24 mouse cellular contexts compared by ENCODE assay signal in the genomic region with DNA sequence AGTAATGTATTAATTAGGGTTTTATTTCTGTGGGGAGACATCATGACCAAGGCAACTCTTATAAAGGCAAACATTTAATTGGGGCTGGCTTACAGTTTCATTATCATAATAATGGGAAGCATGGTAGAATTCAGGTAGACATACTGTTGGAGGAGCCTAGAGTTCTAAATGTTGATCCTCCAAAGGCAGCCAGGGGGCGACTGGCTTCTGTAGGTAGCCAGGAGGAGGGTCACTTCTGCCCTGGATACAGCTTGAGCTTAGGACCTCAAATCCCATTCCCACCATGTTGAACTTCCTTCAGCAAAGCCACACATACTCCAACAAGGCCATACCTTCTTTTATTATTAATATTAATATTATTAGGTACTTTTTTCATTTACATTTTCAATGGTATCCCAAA.
A peak's percentile ranks its signal among the peaks of the same experiment; 100 is the strongest.
DNase-seq lines count a peak whose midpoint lies in the region; ATAC-seq and TF ChIP-seq lines count a peak whose summit lies in the region.
"Had no signal": no experiment of that assay in that cellular context is flagged by ENCODE, and none has a peak within 500 bp of the region (broad histone marks: within the 10 kb centered on the region; RNA-seq: fewer than 3 reads in every experiment).

No protein-coding gene starts in this region.

- no peaks in the 10 kb centered on the region for H3K9me3 ChIP-seq in kidney, postnatal 0 days (replicated peaks; ENCODE audit: low read length)
- no peaks in the 10 kb centered on the region for H3K9me3 ChIP-seq in E14TG2a.4 (ENCODE audit: low read length)
- H3K9me3 ChIP-seq in neural tube, embryonic 15.5 days (replicated peaks), result no peaks in the 10 kb centered on the region
- H3K9me3 ChIP-seq: forebrain, embryonic 13.5 days; heart, embryonic 15.5 days; hindbrain, embryonic 13.5 days; limb, embryonic 13.5 days; liver, embryonic 13.5 days; neural tube, embryonic 12.5 days had no signal

- no peak overlapping the region for H3K4me2 ChIP-seq in kidney, postnatal 0 days (ENCODE audit: low read length)
- H3K4me2 ChIP-seq in neural tube, embryonic 15.5 days, result no peak overlapping the region
- H3K4me2 ChIP-seq: forebrain, embryonic 13.5 days; heart, embryonic 15.5 days; hindbrain, embryonic 13.5 days; limb, embryonic 13.5 days; liver, embryonic 13.5 days; neural tube, embryonic 12.5 days had no signal

- ATAC-seq in kidney, postnatal 0 days (replicated peaks; ENCODE audit: low FRiP score, low read depth), result no peak
- ATAC-seq in neural tube, embryonic 15.5 days (ENCODE audit: low FRiP score), result no peak
- ATAC-seq: forebrain, embryonic 13.5 days had no signal

- no peaks in the 10 kb centered on the region for H3K4me1 ChIP-seq in kidney, postnatal 0 days (replicated peaks; ENCODE audit: insufficient read depth, low read length)
- no peaks in the 10 kb centered on the region for H3K4me1 ChIP-seq in E14TG2a.4 (replicated peaks; ENCODE audit: low read depth, low read length)
- no peaks in the 10 kb centered on the region for H3K4me1 ChIP-seq in neural tube, embryonic 15.5 days
- H3K4me1 ChIP-seq: heart, embryonic 15.5 days; hindbrain, embryonic 13.5 days; limb, embryonic 13.5 days; liver, embryonic 13.5 days; megakaryocyte, embryonic 14.5 days; neural tube, embryonic 12.5 days had no signal

- no peak overlapping the region for H3K9ac ChIP-seq in kidney, postnatal 0 days (ENCODE audit: low read depth, low read length)
- no peak overlapping the region for H3K9ac ChIP-seq in neural tube, embryonic 15.5 days (replicated peaks)
- H3K9ac ChIP-seq: forebrain, embryonic 13.5 days; heart, embryonic 15.5 days; hindbrain, embryonic 13.5 days; limb, embryonic 13.5 days; liver, embryonic 13.5 days; neural tube, embryonic 12.5 days had no signal

- H3K27ac ChIP-seq in kidney, postnatal 0 days, result no peak overlapping the region
- no peak overlapping the region for H3K27ac ChIP-seq in neural tube, embryonic 15.5 days (replicated peaks)
- H3K27ac ChIP-seq: forebrain, embryonic 13.5 days; gastrocnemius, adult 2 months; heart, embryonic 15.5 days; hindbrain, embryonic 13.5 days; limb, embryonic 13.5 days; liver, embryonic 13.5 days; neural tube, embryonic 12.5 days had no signal

- WGBS in kidney, postnatal 0 days, result 55% methylated on average over 1 of the region's 1 CpGs
- 68% methylated on average over 1 of the region's 1 CpGs for WGBS in neural tube, embryonic 15.5 days

- no peak overlapping the region for H3K4me3 ChIP-seq in kidney, postnatal 0 days (replicated peaks; ENCODE audit: low read depth, low read length)
- H3K4me3 ChIP-seq in E14TG2a.4 (replicated peaks; ENCODE audit: low read length), result no peak overlapping the region
- no peak overlapping the region for H3K4me3 ChIP-seq in neural tube, embryonic 15.5 days (replicated peaks)
- H3K4me3 ChIP-seq: forebrain, embryonic 13.5 days; gastrocnemius, adult 2 months; heart, embryonic 15.5 days; hindbrain, embryonic 13.5 days; limb, embryonic 13.5 days; liver, embryonic 13.5 days; megakaryocyte, embryonic 14.5 days; neural tube, embryonic 12.5 days had no signal

- no peaks in the 10 kb centered on the region for H3K27me3 ChIP-seq in kidney, postnatal 0 days (ENCODE audit: insufficient read depth, low read length)
- no peaks in the 10 kb centered on the region for H3K27me3 ChIP-seq in E14TG2a.4 (ENCODE audit: insufficient read depth, low read length)
- no peaks in the 10 kb centered on the region for H3K27me3 ChIP-seq in neural tube, embryonic 15.5 days (replicated peaks)
- H3K27me3 ChIP-seq: forebrain, embryonic 13.5 days; heart, embryonic 15.5 days; hindbrain, embryonic 13.5 days; limb, embryonic 13.5 days; liver, embryonic 13.5 days; megakaryocyte, embryonic 14.5 days; neural tube, embryonic 12.5 days had no signal

- no peak for DNase-seq in kidney, postnatal 0 days (ENCODE audit: low spot score)
- DNase-seq in kidney, adult 18-20 months, result no peak
- DNase-seq in 416B (ENCODE audit: low read depth) (peak; percentile 36), R1 (ENCODE audit: low read depth, low spot score) (peak; percentile 50)
- DNase-seq in cerebellum, postnatal 10 days, result no peak
- no peak for DNase-seq in spleen, postnatal 10 days (ENCODE audit: low spot score in 2 of 2)
- DNase-seq: adrenal gland, postnatal 25 days; cerebellum, adult 9-10 months; gastrocnemius, adult 2 months; heart, postnatal 36 days; kidney, adult 8-10 months; kidney, postnatal 14 days; liver, embryonic 13.5 days; midbrain, embryonic 14.5 days; right cerebral cortex, adult 18-20 months; right cerebral cortex, postnatal 4 days had no signal

- peak; percentile 14; the same call in 1 of the 2 replicates for TF ChIP-seq CTCF in kidney, postnatal 0 days (IDR thresholded peaks at IDR 0.05; ENCODE audit: low read depth)
- peak; percentile 34 for TF ChIP-seq CTCF in E14TG2a.4 (conservative IDR thresholded peaks at IDR 0.05; ENCODE audit: low read length)

- H3K36me3 ChIP-seq in kidney, postnatal 0 days (ENCODE audit: insufficient read depth, low read length), result no peaks in the 10 kb centered on the region
- no peaks in the 10 kb centered on the region for H3K36me3 ChIP-seq in E14TG2a.4 (ENCODE audit: insufficient read depth, low read length)
- H3K36me3 ChIP-seq in neural tube, embryonic 15.5 days, result no peaks in the 10 kb centered on the region
- H3K36me3 ChIP-seq: heart, embryonic 15.5 days; hindbrain, embryonic 13.5 days; limb, embryonic 13.5 days; liver, embryonic 13.5 days; neural tube, embryonic 12.5 days had no signal

Comparison
In these comparisons a context has a peak if more than half of its experiments do, and no peak if none do; other contexts are left out.
1. DNase-seq: peak in 416B (single experiment) and R1 (single experiment); none in kidney, postnatal 0 days (single experiment), kidney, adult 18-20 months (single experiment), cerebellum, postnatal 10 days (0 of 2) and spleen, postnatal 10 days (0 of 2).